Mouse (Mus musculus) mouse embryonic stem cell (cell line): ENCODE results near the gene Olfr287.

ENCODE experiments used
- in situ Hi-C, 2 experiments: fragments of 300-500 bp; cut with MboI; formaldehyde crosslinking; loops; 1 replicate in 1 of 2; 3 replicates in 1 of 2; pipeline ENCODE4 v1.14.3; 2019 to 2020; ENCODE audit warnings: low sequenced_read_pairs in 2 of 2, low pct_unique_long_range_greater_than_20kb in 1 of 2, mixed read lengths in 1 of 2; ENCODE audit not compliant: unreplicated experiment in 1 of 2

Olfr287 gene

DNA sequence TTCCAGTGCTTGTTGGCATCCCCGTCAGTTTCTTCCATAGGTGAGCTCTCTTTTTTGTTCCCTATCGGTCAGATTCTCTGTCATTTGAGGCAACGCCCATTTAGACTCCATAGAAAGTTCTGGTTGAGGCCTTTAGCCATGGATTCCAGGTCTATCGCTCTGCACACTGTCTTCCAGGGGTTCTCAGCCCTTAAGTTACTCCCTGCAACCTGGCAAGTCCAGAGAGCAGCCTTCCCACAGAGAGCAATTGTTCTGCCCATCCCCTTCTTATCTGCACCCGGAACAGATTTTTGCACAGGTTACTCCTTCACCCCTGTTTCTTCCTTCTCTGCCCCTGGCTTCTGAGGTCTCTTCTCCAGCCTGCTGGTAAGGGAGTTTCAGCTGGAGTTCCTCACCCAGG lies 48.7 kb downstream of the Olfr287 start:
- in situ Hi-C loops = loop anchor here in 1 of 2 experiments (25.0 kb wide), 1 partner anchor 310 kb away; no protein-coding TSS in a partner anchor

DNA sequence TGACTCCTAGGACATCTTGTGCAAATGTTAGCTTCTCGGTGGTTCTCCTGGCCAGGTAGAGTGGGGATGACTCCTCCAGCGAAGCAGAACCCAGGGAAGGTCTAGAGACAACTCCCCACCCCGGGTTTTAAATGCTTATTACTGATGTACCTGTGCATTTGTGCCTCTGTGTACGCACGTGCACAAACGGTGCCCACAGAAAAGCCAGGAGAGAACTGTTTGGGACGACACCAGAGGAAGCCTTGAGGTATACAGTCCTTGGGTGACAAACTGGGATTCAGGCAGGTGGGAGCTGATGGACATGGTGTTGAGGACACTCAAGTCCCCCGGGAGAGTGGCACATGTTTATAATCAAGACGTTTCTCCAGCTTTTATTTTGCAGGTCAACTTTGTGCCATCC lies 49.9 kb downstream of the Olfr287 start:
- in situ Hi-C loops = loop anchor here in 1 of 2 experiments (25.0 kb wide), 1 partner anchor 309 kb away; no protein-coding TSS in a partner anchor

DNA sequence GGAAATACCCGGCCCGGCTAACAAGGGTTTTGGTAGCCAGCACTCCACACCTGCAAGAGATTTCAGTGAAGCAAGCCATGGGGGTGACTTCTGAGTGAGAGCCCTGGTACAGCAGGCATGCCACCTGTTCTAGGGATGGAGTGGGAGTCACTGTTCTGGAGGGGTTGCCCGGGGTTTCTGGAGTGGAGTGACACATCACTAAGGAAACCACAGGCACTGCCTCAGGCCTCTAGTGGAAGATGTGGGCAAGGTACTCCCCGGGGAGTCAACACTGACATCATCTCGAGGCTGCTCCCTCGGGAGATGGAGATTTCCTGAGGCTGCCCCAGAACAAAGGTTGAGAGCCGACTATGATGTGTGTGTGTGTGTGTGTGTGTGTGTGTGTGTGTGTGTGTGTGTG lies 50.5 kb downstream of the Olfr287 start:
- in situ Hi-C loops = loop anchor here in 1 of 2 experiments (25.0 kb wide), 1 partner anchor 308 kb away; no protein-coding TSS in a partner anchor

DNA sequence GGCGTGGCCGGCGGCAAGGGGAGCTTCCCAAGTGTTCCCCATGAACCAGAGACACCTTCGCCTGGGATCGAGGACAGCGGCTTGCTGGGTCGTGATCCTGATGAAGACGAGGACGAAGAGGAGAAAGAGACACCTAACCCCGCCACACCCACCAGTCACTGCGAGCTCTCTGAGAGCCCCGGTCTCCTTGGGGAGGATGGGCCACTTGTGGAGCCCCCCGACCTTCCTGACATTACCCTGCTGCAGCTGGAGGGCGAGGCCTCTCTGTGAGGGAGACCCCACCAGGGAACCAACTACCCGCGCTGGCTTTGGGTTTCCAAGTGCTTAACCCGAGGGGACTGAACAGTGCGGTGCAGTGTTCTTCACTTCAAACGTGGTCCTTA lies 52.2 kb downstream of the Olfr287 start:
- in situ Hi-C loops = loop anchor here in 1 of 2 experiments (25.0 kb wide), 1 partner anchor 306 kb away; no protein-coding TSS in a partner anchor

DNA sequence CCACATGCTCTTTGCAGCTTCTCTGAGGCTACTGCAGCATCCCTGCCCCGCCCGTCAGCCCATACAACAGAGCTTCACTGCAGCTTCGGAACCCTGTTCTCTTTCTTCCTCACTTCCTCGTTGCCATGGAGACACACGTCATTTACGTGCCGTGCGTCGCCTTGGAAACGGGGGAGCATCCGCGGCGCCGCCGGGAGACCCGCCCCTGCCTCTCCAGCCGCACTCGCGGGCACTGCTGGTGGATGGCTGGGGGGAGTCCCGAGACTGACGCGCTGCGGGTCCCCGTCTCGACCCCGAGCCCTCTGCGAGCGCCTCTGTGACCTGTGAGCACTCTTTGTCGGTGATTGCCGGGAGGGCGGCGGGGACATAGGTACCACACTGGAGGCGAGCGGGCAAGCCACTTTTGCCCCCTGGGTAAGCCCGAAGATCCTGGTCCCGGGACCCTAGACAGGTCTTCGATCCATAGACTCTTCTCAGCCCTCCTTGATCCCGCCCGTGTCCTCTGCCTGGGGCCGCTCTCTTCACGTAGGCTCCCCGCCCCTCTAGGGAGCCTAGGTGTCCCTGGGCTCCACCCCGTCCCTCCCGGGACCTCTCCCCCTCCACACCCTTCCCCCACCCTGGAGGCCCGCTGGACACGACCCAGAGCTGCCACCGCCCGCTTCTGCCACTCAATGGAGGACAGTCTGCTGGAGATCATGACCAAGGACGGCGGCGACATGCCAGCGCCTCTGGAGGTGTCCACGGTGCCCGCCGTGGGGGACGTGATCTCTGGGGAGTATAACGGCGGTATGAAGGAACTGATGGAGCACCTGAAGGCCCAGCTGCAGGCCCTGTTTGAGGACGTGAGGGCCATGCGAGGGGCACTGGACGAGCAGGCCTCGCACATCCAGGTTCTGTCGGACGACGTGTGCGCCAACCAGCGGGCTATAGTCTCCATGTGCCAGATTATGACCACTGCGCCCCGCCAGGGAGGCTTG lies 52.9 kb downstream of the Olfr287 start:
- in situ Hi-C loops = loop anchor here in 1 of 2 experiments (25.0 kb wide), 1 partner anchor 306 kb away; no protein-coding TSS in a partner anchor

DNA sequence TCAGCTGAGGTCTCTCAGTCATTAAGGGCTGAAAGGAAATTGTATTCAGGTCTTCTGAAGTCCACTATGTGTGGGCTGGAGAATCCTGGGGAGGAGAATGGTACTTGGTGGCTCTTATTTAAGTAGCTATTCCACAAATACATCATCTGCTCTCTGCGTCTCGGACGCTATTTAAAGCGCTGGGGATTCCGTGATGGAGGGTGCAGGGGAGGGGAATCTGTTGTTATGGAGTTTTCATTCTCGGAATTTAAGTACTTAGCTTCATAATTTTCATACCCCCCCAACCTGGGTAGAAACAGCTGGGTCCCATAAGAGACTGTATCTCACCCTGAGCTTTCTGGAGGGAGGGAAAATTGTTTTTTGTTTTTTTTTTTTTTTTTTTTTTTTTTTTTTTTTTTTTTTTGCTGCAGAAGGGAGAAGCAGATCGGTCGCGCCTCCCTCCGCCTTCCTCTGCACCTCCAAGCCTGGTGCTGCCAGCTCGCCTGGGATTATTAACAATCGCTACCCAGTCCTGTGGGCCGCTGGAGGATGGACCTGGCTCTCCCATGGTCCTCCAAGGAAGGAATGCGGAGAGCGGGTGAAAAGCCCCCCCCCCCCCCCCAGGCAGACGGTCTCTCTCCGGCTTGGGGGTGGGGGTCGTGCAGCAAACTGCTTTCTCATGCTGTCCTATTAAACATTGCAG lies 53.8 kb downstream of the Olfr287 start, which contains the start of gene Ccdc184:
Gene Ccdc184, plus strand, starts transcription at position 196 of the 682 bp plus-strand sequence.
- in situ Hi-C loops = loop anchor here in 1 of 2 experiments (25.0 kb wide), 1 partner anchor 305 kb away; no protein-coding TSS in a partner anchor

DNA sequence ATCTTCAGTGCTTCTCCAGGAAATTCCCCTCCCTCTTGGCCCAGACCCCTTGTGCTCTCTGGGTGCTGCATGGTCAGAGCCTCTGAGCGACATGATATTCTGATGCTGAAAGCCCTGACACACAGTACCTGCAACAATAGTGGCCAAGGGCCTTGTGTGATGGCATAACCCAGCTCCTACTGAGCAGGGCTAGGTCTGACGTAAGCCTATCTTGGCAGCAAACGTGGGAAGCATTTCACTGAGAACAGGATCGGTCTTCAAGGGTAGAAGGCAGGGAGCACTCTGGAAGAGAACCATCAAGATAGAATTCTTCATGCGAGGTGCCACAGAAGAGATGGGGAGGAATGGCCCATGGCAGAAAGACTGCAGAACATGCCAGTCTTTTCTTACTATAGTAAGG lies 55.3 kb downstream of the Olfr287 start, which contains the start of gene Asb8:
Gene Asb8, minus strand, starts transcription at position 101 of the 400 bp plus-strand sequence.
- in situ Hi-C loops = loop anchor here in 1 of 2 experiments (25.0 kb wide), 1 partner anchor 303 kb away; no protein-coding TSS in a partner anchor

DNA sequence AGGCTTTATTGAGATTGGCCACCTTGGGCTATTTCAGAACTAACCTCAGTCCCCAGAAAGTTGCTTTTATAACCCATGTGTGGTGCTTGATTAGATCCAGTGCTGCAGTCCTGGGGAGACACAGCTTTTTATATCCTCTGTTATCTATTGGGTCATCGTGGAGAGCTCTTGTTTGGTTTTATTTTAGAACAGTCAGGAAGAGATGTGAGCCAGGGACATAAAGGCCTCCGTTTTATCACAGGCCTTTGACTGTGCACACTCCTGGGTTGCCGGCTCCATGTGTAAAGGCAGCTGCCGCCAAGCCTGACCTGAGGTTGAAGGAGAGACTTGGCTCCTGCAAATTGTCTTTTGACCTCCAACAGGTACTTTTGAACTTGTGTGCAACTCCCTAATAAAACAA lies 58.3 kb downstream of the Olfr287 start:
- in situ Hi-C loops = loop anchor here in 1 of 2 experiments (25.0 kb wide), 1 partner anchor 300 kb away; no protein-coding TSS in a partner anchor

DNA sequence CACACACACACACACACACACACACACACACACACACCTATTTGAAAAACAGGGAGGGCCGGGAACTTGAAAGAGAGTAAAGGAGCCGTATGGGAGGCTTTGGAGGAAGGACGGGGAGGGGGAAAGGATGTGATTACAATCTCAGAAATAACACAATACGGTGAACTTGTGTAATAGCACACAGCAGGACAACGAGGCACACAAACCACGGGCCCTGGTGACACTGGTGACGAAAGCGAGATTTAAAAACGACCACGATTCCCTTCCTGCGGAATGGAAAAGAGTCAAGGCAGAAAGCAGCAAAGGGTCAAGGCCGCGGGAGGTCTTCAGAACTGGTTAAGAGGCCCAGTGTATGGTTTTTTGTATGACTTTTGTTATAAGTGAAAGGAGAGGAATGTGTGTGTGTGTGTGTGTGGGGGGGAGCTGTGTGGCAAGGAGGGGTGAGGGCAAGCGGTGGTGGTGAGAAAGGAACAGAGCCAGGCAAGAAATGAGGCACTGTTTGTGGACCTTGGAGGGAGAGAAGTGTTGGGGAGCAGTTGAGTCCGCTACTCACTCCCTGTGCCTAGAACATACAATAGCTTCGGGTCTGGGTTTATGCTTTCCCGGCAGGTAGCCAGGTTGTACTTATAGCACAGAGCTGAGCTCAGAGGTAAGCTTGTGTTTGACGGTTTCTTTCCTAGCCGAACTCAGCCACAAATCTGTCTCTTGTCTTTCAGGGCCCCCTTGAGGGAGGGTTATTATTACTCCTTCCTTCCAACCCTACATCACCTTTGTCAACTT lies 59.6 kb downstream of the Olfr287 start:
- in situ Hi-C loops = loop anchor here in 1 of 2 experiments (25.0 kb wide), 1 partner anchor 299 kb away; no protein-coding TSS in a partner anchor

DNA sequence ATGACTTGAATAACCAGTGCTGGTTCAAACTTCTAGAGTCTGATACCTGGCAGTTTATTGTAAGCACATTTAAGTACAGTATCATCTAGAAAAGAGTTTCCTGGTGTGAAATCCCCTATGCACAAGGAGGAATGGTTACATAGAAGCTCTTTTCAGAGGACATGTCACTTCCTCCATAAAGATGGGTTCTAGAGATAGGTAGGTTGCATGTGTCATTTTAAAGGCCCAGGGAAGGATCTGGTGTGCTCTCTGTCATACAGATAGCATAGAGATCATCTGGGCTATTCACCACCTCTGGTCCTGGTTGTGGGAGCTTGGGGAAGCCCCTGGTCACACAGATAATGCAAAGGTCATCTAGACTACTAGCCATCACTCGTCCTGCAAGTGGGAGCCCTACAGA lies 63.6 kb downstream of the Olfr287 start:
- in situ Hi-C loops = loop anchor here in 1 of 2 experiments (25.0 kb wide), 1 partner anchor 295 kb away; no protein-coding TSS in a partner anchor
